Mouse (Mus musculus) layer of hippocampus, adult 2 months (tissue): ENCODE measurements at regions not wholly inside any gene's neighbourhood (a gene's known extent, or its start where the extent isn't known, plus 50 kb on each side); places are given as distances from the start of the nearest gene placed in this dataset.
A peak's percentile ranks its signal among the peaks of the same experiment; 100 is the strongest.

Experiments used
- DNase-seq, 2 experiments: peaks; one replicate each; pipeline ENCODE4 v3.0.0; 2022; ENCODE audit warnings: low spot score in 2 of 2
- H3K27ac ChIP-seq: fragments of 200-600 bp; 2 replicates; pipeline ENCODE4 v1.8.1; 2022
- H3K4me3 ChIP-seq: fragments of 200-600 bp; 2 replicates; pipeline ENCODE4 v1.8.1; 2022; ENCODE audit warnings: mild to moderate bottlenecking
- CTCF ChIP-seq: fragments of 200-600 bp; conservative IDR thresholded peaks from 2 replicates; pipeline ENCODE4 v1.8.1; 2022; ENCODE audit warnings: antibody characterized with exemption, mild to moderate bottlenecking, moderate library complexity

DNA sequence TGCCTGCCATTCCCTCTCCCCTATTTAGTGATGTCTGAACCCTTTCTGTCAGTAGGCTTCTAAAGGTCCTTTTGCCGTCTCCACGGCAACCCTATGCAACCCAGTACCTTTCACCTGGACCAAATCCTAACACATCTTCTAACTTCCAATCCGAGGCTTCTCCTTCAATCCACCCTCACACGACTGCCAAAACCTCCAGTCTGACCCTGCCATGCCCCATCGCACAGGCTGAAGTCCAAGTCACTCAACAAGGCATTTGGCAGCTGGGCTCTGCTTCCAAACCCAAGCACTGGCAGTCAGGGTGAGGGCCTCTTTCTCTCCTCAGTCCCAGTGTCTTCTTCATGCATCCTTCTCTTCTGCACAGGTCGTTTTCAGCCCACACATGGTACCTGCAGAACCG is 83.0 kb upstream of the Lrpprc start:
- TF ChIP-seq CTCF = no peak
- Histone ChIP-seq H3K27ac (no peak overlapping the region), H3K4me3 (no peak overlapping the region)
- DNase-seq = no peak

- H3K27ac ChIP-seq = no peak overlapping the region
- no peak for TF ChIP-seq CTCF
- no peak overlapping the region for H3K4me3 ChIP-seq
- no peak for DNase-seq
These were observed 82.0 kb upstream of the Ppm1b start for GRCm38 (mm10) chr17:84874494-84874893.

- TF ChIP-seq CTCF = no peak
- no peak for DNase-seq
- Histone ChIP-seq H3K27ac (no peak overlapping the region), H3K4me3 (no peak overlapping the region)
These were observed 81.5 kb upstream of the Ppm1b start for GRCm38 (mm10) chr17:84875031-84875430.

DNA sequence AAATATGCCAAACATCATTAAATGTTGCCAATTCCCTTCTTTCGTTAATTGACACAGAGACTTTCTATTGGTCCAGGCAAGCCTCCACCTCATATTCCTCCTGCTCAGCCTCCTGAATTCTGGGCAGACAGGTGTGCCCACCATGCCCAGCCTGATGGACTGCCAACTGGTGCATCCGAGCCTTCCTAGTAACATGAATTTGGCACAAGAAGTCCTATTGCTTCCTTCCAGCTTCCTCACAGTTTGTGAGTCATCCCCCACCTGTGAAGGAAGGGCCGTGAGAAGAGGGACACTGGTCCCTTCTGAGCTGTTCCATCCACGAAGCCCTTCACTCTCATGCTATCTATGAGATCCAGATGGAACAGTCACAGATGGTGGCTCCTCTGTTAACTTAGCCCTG is 80.5 kb upstream of the Ppm1b start:
- no peak for TF ChIP-seq CTCF
- Histone ChIP-seq H3K4me3 (no peak overlapping the region), H3K27ac (no peak overlapping the region)
- no peak for DNase-seq

- no peak for TF ChIP-seq CTCF
- H3K4me3 ChIP-seq = peak overlapping the region; percentile 42; the same call in 1 of the 2 replicates
- DNase-seq = peak; percentile 19 to 22
- peak overlapping the region; percentile 86 for H3K27ac ChIP-seq
These were observed 79.2 kb upstream of the Ppm1b start for GRCm38 (mm10) chr17:84877176-84877863.

DNA sequence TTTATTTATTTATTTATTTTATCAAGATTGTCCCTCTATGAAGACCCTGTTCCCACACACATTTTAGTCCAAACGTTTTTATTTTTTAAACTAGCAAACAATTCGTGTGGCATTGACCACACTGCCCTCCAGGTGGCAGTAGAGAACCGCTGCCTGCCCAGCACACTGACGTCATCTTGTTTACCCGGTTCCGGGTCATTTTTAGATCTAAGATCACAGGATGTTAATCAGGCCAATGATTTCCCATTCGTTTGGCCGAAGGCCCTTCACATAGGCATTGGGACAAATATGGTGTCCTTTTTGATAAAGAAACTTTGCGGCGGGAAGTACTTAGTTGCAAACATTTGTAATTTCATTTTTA is 78.7 kb upstream of the Ppm1b start:
- Histone ChIP-seq H3K4me3 (peak overlapping the region; percentile 42), H3K27ac (peak overlapping the region; percentile 86)
- TF ChIP-seq CTCF = peak; percentile 97
- peak; percentile 65 to 79 for DNase-seq

- TF ChIP-seq CTCF = no peak
These were observed 78.2 kb upstream of the Ppm1b start for GRCm38 (mm10) chr17:84878316-84878715.

DNA sequence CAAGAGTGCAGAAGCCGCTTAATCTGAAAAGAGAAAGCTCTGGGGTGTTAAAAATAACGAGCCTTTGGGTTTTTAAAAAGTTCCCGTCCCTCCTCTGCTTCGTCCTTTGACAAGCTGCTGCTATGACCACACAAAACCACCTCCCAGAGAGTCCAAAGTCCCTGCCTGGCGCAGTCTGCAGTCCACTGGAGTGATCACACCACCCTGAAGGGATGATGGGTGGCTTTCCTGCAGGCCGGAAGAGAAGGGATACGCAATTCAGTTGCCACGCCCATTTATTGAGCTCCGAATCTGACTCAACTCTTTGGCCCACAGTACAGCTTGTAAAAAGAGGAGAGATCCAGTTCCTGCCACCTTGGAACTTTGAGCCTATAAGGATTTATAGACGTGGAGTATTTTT is 77.4 kb upstream of the Ppm1b start:
- no peak for DNase-seq
- TF ChIP-seq CTCF = no peak
- H3K27ac ChIP-seq = no peak overlapping the region
- H3K4me3 ChIP-seq = no peak overlapping the region

More at GRCm38 (mm10) chr17:84878316-84878715, 78.2 kb upstream of the Ppm1b start:
- Histone ChIP-seq H3K4me3 (peak overlapping the region; percentile 42), H3K27ac (peak overlapping the region; percentile 86)
- no peak for DNase-seq

- DNase-seq = no peak
- Histone ChIP-seq H3K27ac (no peak overlapping the region), H3K4me3 (no peak overlapping the region)
- TF ChIP-seq CTCF = no peak
These were observed 75.6 kb upstream of the Ppm1b start for GRCm38 (mm10) chr17:84880946-84881345.

GRCm38 (mm10) chr17:84888525-84888924 is 68.0 kb upstream of the Ppm1b start:
- H3K4me3 ChIP-seq = no peak overlapping the region
- no peak for DNase-seq
- no peak overlapping the region for H3K27ac ChIP-seq
- no peak for TF ChIP-seq CTCF

DNA sequence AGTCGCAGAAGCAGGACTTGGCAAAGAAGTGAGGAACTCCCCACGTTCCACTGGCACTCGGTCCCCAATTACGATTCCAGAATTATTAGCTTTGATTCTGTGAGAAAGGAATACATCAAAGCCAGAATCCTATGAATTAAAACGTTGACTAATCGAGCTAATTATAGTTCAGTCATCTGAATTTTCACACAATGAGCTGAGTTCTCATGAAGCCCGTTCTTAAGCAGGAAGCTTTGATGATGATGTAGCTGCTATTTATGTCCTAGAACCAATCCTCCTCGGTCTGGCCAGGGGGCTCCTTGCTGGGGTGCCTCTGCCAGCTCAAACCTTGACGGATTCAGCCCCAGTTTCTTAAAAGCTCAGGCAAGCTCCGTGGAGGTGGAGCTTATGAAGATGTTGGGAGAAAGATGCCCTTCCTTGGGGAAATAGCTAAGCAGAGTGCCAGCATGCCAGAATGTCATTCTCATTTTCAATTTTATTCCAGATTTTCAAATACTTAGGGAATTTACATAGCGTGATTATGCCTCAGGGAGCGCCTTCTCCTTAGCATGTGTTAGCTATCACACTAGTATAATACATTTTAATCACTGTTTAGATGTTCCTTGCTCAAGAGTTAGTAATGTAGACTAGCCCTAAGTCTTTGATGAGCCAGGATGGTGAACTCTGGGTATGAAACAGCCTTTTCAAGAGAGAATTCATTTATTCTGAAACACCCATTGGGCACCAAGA is 65.5 kb upstream of the Ppm1b start:
- DNase-seq = no peak
- peak overlapping the region; percentile 48; the same call in 1 of the 2 replicates for H3K27ac ChIP-seq
- no peak overlapping the region; the same call in 1 of the 2 replicates for H3K4me3 ChIP-seq
- TF ChIP-seq CTCF = no peak

- DNase-seq = no peak
- no peak for TF ChIP-seq CTCF
- no peak overlapping the region for H3K4me3 ChIP-seq
- H3K27ac ChIP-seq = no peak overlapping the region
These were observed 63.1 kb upstream of the Ppm1b start for GRCm38 (mm10) chr17:84893273-84894033.

DNA sequence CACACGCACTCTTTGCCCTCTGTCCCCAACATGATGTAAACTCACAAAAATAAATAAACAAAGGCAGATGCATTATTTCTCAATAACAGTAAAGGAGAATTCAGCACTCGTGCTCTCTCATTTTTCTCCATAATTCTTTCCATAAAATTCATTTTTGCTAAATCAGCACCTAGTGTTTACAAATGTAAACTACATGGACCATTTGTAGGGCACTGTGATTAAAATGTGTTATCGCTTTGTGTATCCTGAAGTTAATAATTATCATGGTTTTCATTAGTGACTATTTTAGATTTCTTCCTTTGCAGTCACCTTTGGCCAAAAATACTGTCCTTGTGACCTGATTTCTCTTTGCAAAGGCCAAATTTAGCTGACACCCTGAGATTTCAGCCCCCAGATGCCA is 61.0 kb upstream of the Ppm1b start:
- TF ChIP-seq CTCF = no peak
- Histone ChIP-seq H3K27ac (no peak overlapping the region), H3K4me3 (no peak overlapping the region)
- no peak for DNase-seq
